Mouse (Mus musculus) WW6 (cell line): ENCODE data around the gene Adap1.

ENCODE experiments used
- DNase-seq: peaks from one replicate; pipeline ENCODE4 v3.0.0-alpha.2; 2013; ENCODE audit warnings: low read depth, low spot score

Gene Adap1

GRCm38 (mm10) chr5:139286142-139286941, 39.1 kb downstream of the Adap1 start:
- DNase-seq = no peak

- no peak for DNase-seq
Observed at GRCm38 (mm10) chr5:139285383-139286067, 39.9 kb downstream of the Adap1 start.

- no peak for DNase-seq
Observed at GRCm38 (mm10) chr5:139283460-139284180, 41.8 kb downstream of the Adap1 start.

GRCm38 (mm10) chr5:139282191-139282590, 43.2 kb downstream of the Adap1 start:
- DNase-seq = peak; percentile 45

GRCm38 (mm10) chr5:139281373-139282112, 43.9 kb downstream of the Adap1 start:
- DNase-seq = no peak

GRCm38 (mm10) chr5:139277287-139277686, 48.1 kb downstream of the Adap1 start:
- no peak for DNase-seq

GRCm38 (mm10) chr5:139271994-139272554, 53.3 kb downstream of the Adap1 start:
- DNase-seq = no peak

GRCm38 (mm10) chr5:139270806-139271521, 54.5 kb downstream of the Adap1 start:
- no peak for DNase-seq

- DNase-seq = no peak
Observed at GRCm38 (mm10) chr5:139267661-139268060, 57.8 kb downstream of the Adap1 start.

GRCm38 (mm10) chr5:139261403-139261802, 64.0 kb downstream of the Adap1 start:
- no peak for DNase-seq

GRCm38 (mm10) chr5:139259853-139260252, 65.6 kb downstream of the Adap1 start:
- no peak for DNase-seq

GRCm38 (mm10) chr5:139258371-139259035, 66.9 kb downstream of the Adap1 start:
- no peak for DNase-seq

GRCm38 (mm10) chr5:139257818-139258217, 67.6 kb downstream of the Adap1 start:
- DNase-seq = no peak

GRCm38 (mm10) chr5:139257265-139257664, 68.2 kb downstream of the Adap1 start:
- DNase-seq = no peak

- no peak for DNase-seq
Observed at GRCm38 (mm10) chr5:139256211-139256765, 69.1 kb downstream of the Adap1 start.

- DNase-seq = no peak
Observed at GRCm38 (mm10) chr5:139255777-139256176, 69.6 kb downstream of the Adap1 start.

GRCm38 (mm10) chr5:139254938-139255337, 70.5 kb downstream of the Adap1 start:
- DNase-seq = no peak

GRCm38 (mm10) chr5:139253301-139253741, 72.1 kb downstream of the Adap1 start:
- no peak for DNase-seq

GRCm38 (mm10) chr5:139252910-139253245, 72.5 kb downstream of the Adap1 start:
- no peak for DNase-seq
